Mouse (Mus musculus) midbrain, embryonic 12.5 days (tissue): ENCODE results near the gene Gm49393. TPM values are rescaled to one million over a fixed set of nuclear protein-coding genes. Genes with fewer than 3 reads are reported as not detected.

Experiments
- polyA plus RNA-seq: library from polyadenylated mRNA; unstranded; fragments of >200 nt; fragmentation: Nextera tagmentation; extraction: Ambion mirVana; gene quantifications from 2 replicates; pipeline ENCODE4 v1.2.1, GENCODE M21; 2016

Gm49393 gene
- polyA plus RNA-seq, 1 experiment from 2014 or later = not detected

Other genes with a start within 250 kb of the Gm49393 start
- not detected in 2 replicates for gene BC051665, start 149.2 kb downstream of the Gm49393 start, polyA plus RNA-seq
- gene Ctsll3, start 132.7 kb downstream of the Gm49393 start, polyA plus RNA-seq = not detected in 2 replicates
- gene 4930486L24Rik, start 71.1 kb downstream of the Gm49393 start, polyA plus RNA-seq = 0.17 TPM in 1 of 2 replicates, not detected in the other
- not detected in 2 replicates for gene Gm49392, start 38.7 kb downstream of the Gm49393 start, polyA plus RNA-seq
- gene Ctla2b, start 38.1 kb downstream of the Gm49393 start, polyA plus RNA-seq = 2.0 and 2.7 TPM in 2 replicates
- not detected in 2 replicates for gene Tpbpb, start 30.7 kb downstream of the Gm49393 start, polyA plus RNA-seq
- 1.4 TPM in 1 of 2 replicates, not detected in the other for gene Gm49391, start 981 bp upstream of the Gm49393 start, polyA plus RNA-seq
- gene Ctla2a, start 1.0 kb upstream of the Gm49393 start, polyA plus RNA-seq = 10.8 and 12.0 TPM in 2 replicates
- gene Tpbpa, start 6.4 kb upstream of the Gm49393 start, polyA plus RNA-seq = not detected in 2 replicates
- gene Ctsj, start 70.4 kb upstream of the Gm49393 start, polyA plus RNA-seq = not detected in 2 replicates
- not detected in 2 replicates for gene Ctsq, start 105.0 kb upstream of the Gm49393 start, polyA plus RNA-seq
- not detected in 2 replicates for gene Ctsr, start 228.7 kb upstream of the Gm49393 start, polyA plus RNA-seq